Mouse (Mus musculus): ENCODE results near the gene Gabpb1.

The Gabpb1 gene

GRCm38 (mm10) chr2:126593831-126594610 lies 82.1 kb downstream of the Gabpb1 start:
- DNase-seq (ENCODE audit: low spot score), result peak; percentile 86

GRCm38 (mm10) chr2:126591304-126591703 lies 84.8 kb downstream of the Gabpb1 start:
- no peak for DNase-seq (ENCODE audit: low spot score)

GRCm38 (mm10) chr2:126587468-126587867 lies 88.7 kb downstream of the Gabpb1 start:
- no peak for DNase-seq (ENCODE audit: low spot score)

GRCm38 (mm10) chr2:126584621-126585369 lies 91.3 kb downstream of the Gabpb1 start:
- DNase-seq (ENCODE audit: low spot score), result no peak

GRCm38 (mm10) chr2:126583960-126584359 lies 92.2 kb downstream of the Gabpb1 start:
- no peak for DNase-seq (ENCODE audit: low spot score)

GRCm38 (mm10) chr2:126579282-126579681 lies 96.9 kb downstream of the Gabpb1 start:
- DNase-seq (ENCODE audit: low spot score), result no peak

Data from testis, postnatal 10 days (tissue).